Mouse (Mus musculus) embryonic facial prominence, embryonic 11.5 days (tissue): ENCODE data around the gene Sestd1. TPM values are rescaled to one million over a fixed set of nuclear protein-coding genes. Genes with fewer than 3 reads are reported as not detected.

Source experiments
- ATAC-seq: fragments of 200-750 bp; cut with Nextera tagmentation; replicated peaks from 2 replicates; pipeline ENCODE4 v1.8.0; 2017; ENCODE audit warnings: low read depth; ENCODE audit not compliant: insufficient number of reproducible peaks, low FRiP score, low TSS enrichment
- DNase-seq: peaks from one replicate; pipeline ENCODE4 v3.0.0-alpha.2; 2015; ENCODE audit warnings: low spot score
- H3K27ac ChIP-seq: fragments of 300-500 bp; sonication (generic); replicated peaks from 2 replicates; pipeline ENCODE4 v1.5.1; 2014; ENCODE audit warnings: mild to moderate bottlenecking, low read depth, low read length, control low read depth
- H3K27me3 ChIP-seq: fragments of 300-500 bp; sonication (generic); 2 replicates; pipeline ENCODE4 v1.6.1; 2014; ENCODE audit warnings: mild to moderate bottlenecking, low read length, moderate library complexity, mixed read lengths; ENCODE audit not compliant: control insufficient read depth, insufficient read depth
- H3K36me3 ChIP-seq: fragments of 300-500 bp; sonication (generic); replicated peaks from 2 replicates; pipeline ENCODE4 v1.6.1; 2014; ENCODE audit warnings: low read depth, mild to moderate bottlenecking, low read length, moderate library complexity, mixed read lengths; ENCODE audit not compliant: control insufficient read depth, insufficient read depth
- H3K4me1 ChIP-seq: fragments of 300-500 bp; sonication (generic); 2 replicates; pipeline ENCODE4 v1.6.1; 2014; ENCODE audit warnings: low read length, mixed read lengths; ENCODE audit not compliant: control insufficient read depth, insufficient read depth
- H3K4me2 ChIP-seq: fragments of 300-500 bp; sonication (generic); 2 replicates; pipeline ENCODE4 v1.6.1; 2014; ENCODE audit warnings: low read depth, mild to moderate bottlenecking, control low read depth, low read length, moderate library complexity
- H3K4me3 ChIP-seq: fragments of 300-500 bp; sonication (generic); 2 replicates; pipeline ENCODE4 v1.5.1; 2014; ENCODE audit warnings: low read depth, low read length, control low read depth
- H3K9ac ChIP-seq: fragments of 300-500 bp; sonication (generic); replicated peaks from 2 replicates; pipeline ENCODE4 v1.6.1; 2014; ENCODE audit warnings: mild to moderate bottlenecking, control low read depth, low read length
- H3K9me3 ChIP-seq: fragments of 300-500 bp; sonication (generic); replicated peaks from 2 replicates; pipeline ENCODE4 v1.6.1; 2016; ENCODE audit warnings: mild to moderate bottlenecking, low read length, inconsistent platforms, mixed read lengths; ENCODE audit not compliant: control insufficient read depth
- WGBS: fragments of 180-500 bp; shearing (Covaris S2); extraction: QIAGEN DNeasy Blood & Tissue Kit; methylation state at CpG from one replicate; pipeline ENCODE4 v1.1.7; 2014; 5-methylcytosine and 5-hydroxymethylcytosine counted together
- polyA plus RNA-seq: library from polyadenylated mRNA; unstranded; fragments of >200 nt; fragmentation: Nextera tagmentation; extraction: Ambion mirVana; gene quantifications from 2 replicates; pipeline ENCODE4 v1.2.1, GENCODE M21; 2014

The Sestd1 gene
- polyA plus RNA-seq, 1 experiment from 2014 or later, result 26.7 TPM

- no peak overlapping the region for H3K4me3 ChIP-seq
- no peaks in the 10 kb centered on the region for H3K9me3 ChIP-seq
- no peaks in the 10 kb centered on the region for H3K4me1 ChIP-seq
- no peak overlapping the region for H3K9ac ChIP-seq
- H3K36me3 ChIP-seq, result no peaks in the 10 kb centered on the region; the same call in 1 of the 2 replicates
- H3K4me2 ChIP-seq, result no peak overlapping the region
- ATAC-seq (no peak), DNase-seq (no peak)
- WGBS, result 92% methylated on average over 3 of the region's 3 CpGs
- no peaks in the 10 kb centered on the region for H3K27me3 ChIP-seq
- no peak overlapping the region for H3K27ac ChIP-seq
Observed at GRCm38 (mm10) chr2:77187501-77187900, 92.9 kb downstream of the Sestd1 start.

GRCm38 (mm10) chr2:77186912-77187311 is 93.5 kb downstream of the Sestd1 start:
- 75% methylated on average over 8 of the region's 8 CpGs for WGBS
- Histone ChIP-seq H3K27me3 (no peaks in the 10 kb centered on the region), H3K4me3 (no peak overlapping the region), H3K9me3 (no peaks in the 10 kb centered on the region), H3K4me1 (no peaks in the 10 kb centered on the region), H3K9ac (no peak overlapping the region), H3K27ac (no peak overlapping the region), H3K36me3 (no peaks in the 10 kb centered on the region), H3K4me2 (no peak overlapping the region)
- DNase-seq, result no peak
- ATAC-seq, result no peak

GRCm38 (mm10) chr2:77184049-77184571 is 96.3 kb downstream of the Sestd1 start:
- H3K9me3 ChIP-seq, result no peaks in the 10 kb centered on the region
- H3K36me3 ChIP-seq, result no peaks in the 10 kb centered on the region
- DNase-seq, result no peak
- WGBS, result 86% methylated on average over 8 of the region's 8 CpGs
- H3K27me3 ChIP-seq, result no peaks in the 10 kb centered on the region
- no peak overlapping the region for H3K9ac ChIP-seq
- no peak overlapping the region for H3K4me3 ChIP-seq
- H3K4me2 ChIP-seq, result no peak overlapping the region
- no peaks in the 10 kb centered on the region for H3K4me1 ChIP-seq
- no peak overlapping the region for H3K27ac ChIP-seq
- no peak for ATAC-seq

GRCm38 (mm10) chr2:77183646-77184045 is 96.7 kb downstream of the Sestd1 start:
- Histone ChIP-seq H3K9me3 (no peaks in the 10 kb centered on the region), H3K4me2 (no peak overlapping the region), H3K9ac (no peak overlapping the region), H3K27me3 (no peaks in the 10 kb centered on the region), H3K4me1 (no peaks in the 10 kb centered on the region), H3K4me3 (no peak overlapping the region), H3K27ac (no peak overlapping the region), H3K36me3 (no peaks in the 10 kb centered on the region)
- DNase-seq (no peak), ATAC-seq (no peak)
- WGBS, result 91% methylated on average over 2 of the region's 2 CpGs

GRCm38 (mm10) chr2:77182996-77183380 is 97.4 kb downstream of the Sestd1 start:
- no peak overlapping the region for H3K4me3 ChIP-seq
- ATAC-seq (no peak), DNase-seq (no peak)
- 79% methylated on average over 6 of the region's 6 CpGs for WGBS
- no peaks in the 10 kb centered on the region for H3K36me3 ChIP-seq
- no peak overlapping the region for H3K9ac ChIP-seq
- H3K4me2 ChIP-seq, result no peak overlapping the region
- H3K27me3 ChIP-seq, result no peaks in the 10 kb centered on the region
- no peaks in the 10 kb centered on the region for H3K9me3 ChIP-seq
- H3K27ac ChIP-seq, result no peak overlapping the region
- no peaks in the 10 kb centered on the region for H3K4me1 ChIP-seq

- Histone ChIP-seq H3K36me3 (no peaks in the 10 kb centered on the region), H3K9ac (no peak overlapping the region), H3K27ac (no peak overlapping the region), H3K27me3 (no peaks in the 10 kb centered on the region), H3K4me3 (no peak overlapping the region), H3K9me3 (no peaks in the 10 kb centered on the region), H3K4me2 (no peak overlapping the region), H3K4me1 (no peaks in the 10 kb centered on the region)
- DNase-seq, result no peak
- ATAC-seq, result no peak
- 86% methylated on average over 4 of the region's 4 CpGs for WGBS
Observed at GRCm38 (mm10) chr2:77182271-77182995, 98.0 kb downstream of the Sestd1 start.

- no peak overlapping the region for H3K4me2 ChIP-seq
- no peak overlapping the region for H3K27ac ChIP-seq
- H3K4me3 ChIP-seq, result no peak overlapping the region
- no peaks in the 10 kb centered on the region for H3K4me1 ChIP-seq
- H3K9ac ChIP-seq, result no peak overlapping the region
- H3K36me3 ChIP-seq, result no peaks in the 10 kb centered on the region
- H3K27me3 ChIP-seq, result no peaks in the 10 kb centered on the region
- WGBS, result 65% methylated on average over 2 of the region's 2 CpGs
- no peak for DNase-seq
- no peaks in the 10 kb centered on the region for H3K9me3 ChIP-seq
- ATAC-seq, result 0 out of 2 replicates have a peak, but pooled peaks have one; percentile 9
Observed at GRCm38 (mm10) chr2:77177472-77177871, 102.9 kb downstream of the Sestd1 start.

GRCm38 (mm10) chr2:77176413-77176812 is 104.0 kb downstream of the Sestd1 start:
- no peak overlapping the region for H3K27ac ChIP-seq
- no peaks in the 10 kb centered on the region for H3K27me3 ChIP-seq
- no peak for ATAC-seq
- H3K9me3 ChIP-seq, result no peaks in the 10 kb centered on the region
- H3K4me3 ChIP-seq, result no peak overlapping the region
- DNase-seq, result no peak
- H3K4me2 ChIP-seq, result no peak overlapping the region
- WGBS, result 69% methylated on average over 10 of the region's 10 CpGs
- H3K9ac ChIP-seq, result no peak overlapping the region
- no peaks in the 10 kb centered on the region for H3K4me1 ChIP-seq
- H3K36me3 ChIP-seq, result no peaks in the 10 kb centered on the region
